Mouse (Mus musculus) liver, embryonic 14.5 days (tissue): ENCODE data around the gene Rfx4. TPM values are rescaled to one million over a fixed set of nuclear protein-coding genes. Genes with fewer than 3 reads are reported as not detected.

Source experiments
- ATAC-seq: fragments of 200-750 bp; cut with Nextera tagmentation; 2 replicates; pipeline ENCODE4 v1.8.0; 2017; ENCODE audit warnings: moderate number of reproducible peaks, mild to moderate bottlenecking, moderate library complexity; ENCODE audit not compliant: insufficient read depth
- DNase-seq, 3 experiments: peaks; one replicate each; pipeline ENCODE4 v3.0.0-alpha.2; 2012 to 2013; ENCODE audit warnings: low read depth in 3 of 3, low spot score in 3 of 3
- H3K27ac ChIP-seq: fragments of 300-500 bp; sonication (generic); 2 replicates; pipeline ENCODE4 v1.5.1; 2014; ENCODE audit warnings: moderate library complexity, mild to moderate bottlenecking, control low read depth, inconsistent platforms
- H3K27me3 ChIP-seq: fragments of 300-500 bp; sonication (generic); 2 replicates; pipeline ENCODE4 v1.6.1; 2014; ENCODE audit warnings: mild to moderate bottlenecking, low read length, moderate library complexity; ENCODE audit not compliant: control insufficient read depth, insufficient read depth
- H3K36me3 ChIP-seq: fragments of 300-500 bp; sonication (generic); replicated peaks from 2 replicates; pipeline ENCODE4 v1.6.1; 2014; ENCODE audit warnings: low read depth; ENCODE audit not compliant: control insufficient read depth, insufficient read depth
- H3K4me1 ChIP-seq, 2 experiments: fragments of 200-500 bp in 1 of 2; fragments of 300-500 bp in 1 of 2; sonication (generic) in 1 of 2; replicated peaks; 2 replicates each; pipeline ENCODE4 v1.6.1; 2012 to 2014; ENCODE audit warnings: antibody characterized with exemption in 1 of 2, inconsistent platforms in 1 of 2, low read length in 1 of 2; ENCODE audit not compliant: control insufficient read depth in 2 of 2, insufficient read depth in 2 of 2
- H3K4me2 ChIP-seq: fragments of 300-500 bp; sonication (generic); 2 replicates; pipeline ENCODE4 v1.6.1; 2014; ENCODE audit warnings: low read depth, mild to moderate bottlenecking, control low read depth, moderate library complexity
- H3K4me3 ChIP-seq, 2 experiments: fragments of 200-500 bp in 1 of 2; fragments of 300-500 bp in 1 of 2; sonication (generic) in 1 of 2; 2 replicates each; pipeline ENCODE4 v1.5.1; 2012 to 2014; ENCODE audit warnings: low read depth in 2 of 2, low read length in 2 of 2, mild to moderate bottlenecking in 2 of 2, control low read depth in 1 of 2, inconsistent platforms in 1 of 2, moderate library complexity in 1 of 2; ENCODE audit not compliant: insufficient read depth in 1 of 2
- H3K9ac ChIP-seq: fragments of 300-500 bp; sonication (generic); replicated peaks from 2 replicates; pipeline ENCODE4 v1.6.1; 2014; ENCODE audit warnings: mild to moderate bottlenecking, control low read depth, moderate library complexity
- H3K9me3 ChIP-seq: fragments of 300-500 bp; sonication (generic); 2 replicates; pipeline ENCODE4 v1.6.1; 2016; ENCODE audit warnings: low read length, mixed read lengths; ENCODE audit not compliant: control insufficient read depth
- CTCF ChIP-seq: IDR thresholded peaks from 2 replicates; pipeline ENCODE4 v1.5.1; 2016; ENCODE audit warnings: antibody characterized with exemption, low read depth, control low read depth
- EP300 ChIP-seq: IDR thresholded peaks from 2 replicates; pipeline ENCODE4 v1.6.1; 2016; ENCODE audit warnings: antibody characterized with exemption, low read depth
- WGBS: fragments of 180-500 bp; shearing (Covaris S2); extraction: QIAGEN DNeasy Blood & Tissue Kit; methylation state at CpG from one replicate; pipeline ENCODE4 v1.1.7; 2014; ENCODE audit not compliant: insufficient replicate concordance; 5-methylcytosine and 5-hydroxymethylcytosine counted together
- polyA plus RNA-seq, 2 experiments: library from polyadenylated mRNA; depleted of rRNA in 1 of 2; stranded (reverse) in 1 of 2; unstranded in 1 of 2; fragments of >200 nt; fragmentation: Nextera tagmentation in 1 of 2; extraction: Ambion mirVana in 1 of 2; gene quantifications; 2 replicates each; pipeline versions ENCODE4 v1.2.1 to v1.2.3; 2012 to 2014

The Rfx4 gene
- polyA plus RNA-seq, 2 experiments, result not detected

- no peaks in the 10 kb centered on the region for H3K36me3 ChIP-seq
- ATAC-seq (no peak), DNase-seq (no peak)
- 36% methylated on average over 8 of the region's 8 CpGs for WGBS
- H3K4me1 ChIP-seq, result no peaks in the 10 kb centered on the region
- H3K4me3 ChIP-seq, result no peak overlapping the region
- no peaks in the 10 kb centered on the region for H3K9me3 ChIP-seq
- no peak overlapping the region for H3K27ac ChIP-seq
- H3K4me2 ChIP-seq, result no peak overlapping the region
- H3K27me3 ChIP-seq, result no peaks in the 10 kb centered on the region
- H3K9ac ChIP-seq, result no peak overlapping the region
- no peak for TF ChIP-seq CTCF
- TF ChIP-seq EP300, result no peak
Observed at GRCm38 (mm10) chr10:84829009-84829408, 73.1 kb downstream of the Rfx4 start.

- ATAC-seq, result no peak
- Histone ChIP-seq H3K4me3 (no peak overlapping the region), H3K4me2 (no peak overlapping the region), H3K9ac (no peak overlapping the region), H3K27ac (no peak overlapping the region), H3K36me3 (no peaks in the 10 kb centered on the region), H3K9me3 (no peaks in the 10 kb centered on the region), H3K27me3 (no peaks in the 10 kb centered on the region), H3K4me1 (no peaks in the 10 kb centered on the region; a peak in 1 of 4 replicates)
- whole genome bisulfite sequencing, result 29% methylated on average over 6 of the region's 6 CpGs
- DNase-seq, result no peak
- TF ChIP-seq CTCF, result no peak
- no peak for TF ChIP-seq EP300
Observed at GRCm38 (mm10) chr10:84835596-84835995, 79.7 kb downstream of the Rfx4 start.

GRCm38 (mm10) chr10:84836104-84836503 is 80.2 kb downstream of the Rfx4 start:
- DNase-seq (peak in 1 of 3 experiments; percentile 11), ATAC-seq (no peak)
- Histone ChIP-seq H3K27ac (no peak overlapping the region), H3K4me2 (no peak overlapping the region), H3K9me3 (no peaks in the 10 kb centered on the region), H3K36me3 (no peaks in the 10 kb centered on the region), H3K4me3 (no peak overlapping the region), H3K27me3 (no peaks in the 10 kb centered on the region), H3K9ac (no peak overlapping the region), H3K4me1 (no peaks in the 10 kb centered on the region; a peak in 1 of 4 replicates)
- 0 out of 2 replicates have a peak, but pooled peaks have one; percentile 39 for TF ChIP-seq CTCF
- TF ChIP-seq EP300, result no peak
- WGBS, result 13% methylated on average over 4 of the region's 4 CpGs

- Histone ChIP-seq H3K4me1 (no peaks in the 10 kb centered on the region; a peak in 1 of 4 replicates), H3K36me3 (no peaks in the 10 kb centered on the region), H3K9ac (no peak overlapping the region), H3K4me3 (no peak overlapping the region), H3K27ac (no peak overlapping the region), H3K27me3 (no peaks in the 10 kb centered on the region), H3K4me2 (no peak overlapping the region), H3K9me3 (no peaks in the 10 kb centered on the region)
- TF ChIP-seq EP300 (no peak), CTCF (no peak)
- 40% methylated on average over 2 of the region's 2 CpGs for WGBS
- DNase-seq, result no peak
- no peak for ATAC-seq
Observed at GRCm38 (mm10) chr10:84837355-84837754, 81.5 kb downstream of the Rfx4 start.

GRCm38 (mm10) chr10:84838850-84839473 is 83.1 kb downstream of the Rfx4 start:
- Histone ChIP-seq H3K27ac (no peak overlapping the region), H3K27me3 (no peaks in the 10 kb centered on the region), H3K9ac (no peak overlapping the region), H3K4me1 (no peaks in the 10 kb centered on the region; a peak in 1 of 4 replicates), H3K4me3 (no peak overlapping the region), H3K9me3 (no peaks in the 10 kb centered on the region), H3K36me3 (no peaks in the 10 kb centered on the region), H3K4me2 (no peak overlapping the region)
- DNase-seq, result no peak
- TF ChIP-seq CTCF (no peak), EP300 (no peak)
- no peak for ATAC-seq
- 51% methylated on average over 7 of the region's 7 CpGs for WGBS
